Mouse (Mus musculus): ENCODE data around the gene Tnfrsf23.
"Not testable (repeated sequence)": the region's sequence is repeated elsewhere in the genome, so short reads cannot be mapped to it uniquely, and the experiment has no call there.

The Tnfrsf23 gene

GRCm38 (mm10) chr7:143681566-143681965 lies 4.1 kb downstream of the Tnfrsf23 start:
- DNase-seq = no peak

- not testable (repeated sequence) for DNase-seq
These were observed 4.8 kb downstream of the Tnfrsf23 start for GRCm38 (mm10) chr7:143680836-143681235.

GRCm38 (mm10) chr7:143679650-143680049 lies 6.0 kb downstream of the Tnfrsf23 start:
- not testable (repeated sequence) for DNase-seq

- no peak for DNase-seq
These were observed 19.0 kb downstream of the Tnfrsf23 start for GRCm38 (mm10) chr7:143666427-143667311.

GRCm38 (mm10) chr7:143663470-143663869 lies 22.2 kb downstream of the Tnfrsf23 start:
- no peak for DNase-seq

- DNase-seq = no peak
These were observed 24.9 kb downstream of the Tnfrsf23 start for GRCm38 (mm10) chr7:143660797-143661196.

GRCm38 (mm10) chr7:143649769-143650346 lies 35.8 kb downstream of the Tnfrsf23 start:
- DNase-seq = not testable (repeated sequence)

GRCm38 (mm10) chr7:143649034-143649768 lies 36.5 kb downstream of the Tnfrsf23 start, which contains the start of gene Tnfrsf22:
Gene Tnfrsf22 (minus strand): TSS chr7:143649661.
- peak; percentile 71 to 83 for DNase-seq

GRCm38 (mm10) chr7:143643949-143644348 lies 41.7 kb downstream of the Tnfrsf23 start:
- not testable (repeated sequence) for DNase-seq

GRCm38 (mm10) chr7:143636674-143637073 lies 49.0 kb downstream of the Tnfrsf23 start:
- no peak for DNase-seq

- no peak for DNase-seq
These were observed 54.2 kb downstream of the Tnfrsf23 start for GRCm38 (mm10) chr7:143631503-143631902.

GRCm38 (mm10) chr7:143629501-143629900 lies 56.2 kb downstream of the Tnfrsf23 start:
- DNase-seq = no peak

- DNase-seq = peak in 1 of 2 experiments; percentile 5
These were observed 57.1 kb downstream of the Tnfrsf23 start, which contains the start of gene Tnfrsf26 for GRCm38 (mm10) chr7:143628540-143628939. Gene Tnfrsf26 (minus strand): TSS chr7:143628722.

- peak in 1 of 2 experiments; percentile 29 for DNase-seq
These were observed 58.0 kb downstream of the Tnfrsf23 start for GRCm38 (mm10) chr7:143627555-143628286.

- no peak for DNase-seq
These were observed 59.5 kb downstream of the Tnfrsf23 start for GRCm38 (mm10) chr7:143626178-143626577.

GRCm38 (mm10) chr7:143625151-143625550 lies 60.5 kb downstream of the Tnfrsf23 start:
- DNase-seq = no peak

GRCm38 (mm10) chr7:143624561-143624960 lies 61.1 kb downstream of the Tnfrsf23 start:
- no peak for DNase-seq

GRCm38 (mm10) chr7:143620951-143621350 lies 64.7 kb downstream of the Tnfrsf23 start:
- DNase-seq = no peak
